Mouse (Mus musculus): ENCODE data around the gene Capzb. TPM values are rescaled to one million over a fixed set of nuclear protein-coding genes. Genes with fewer than 3 reads are reported as not detected.

The Capzb gene
- polyA plus RNA-seq, 1 experiment: 172 TPM

DNA sequence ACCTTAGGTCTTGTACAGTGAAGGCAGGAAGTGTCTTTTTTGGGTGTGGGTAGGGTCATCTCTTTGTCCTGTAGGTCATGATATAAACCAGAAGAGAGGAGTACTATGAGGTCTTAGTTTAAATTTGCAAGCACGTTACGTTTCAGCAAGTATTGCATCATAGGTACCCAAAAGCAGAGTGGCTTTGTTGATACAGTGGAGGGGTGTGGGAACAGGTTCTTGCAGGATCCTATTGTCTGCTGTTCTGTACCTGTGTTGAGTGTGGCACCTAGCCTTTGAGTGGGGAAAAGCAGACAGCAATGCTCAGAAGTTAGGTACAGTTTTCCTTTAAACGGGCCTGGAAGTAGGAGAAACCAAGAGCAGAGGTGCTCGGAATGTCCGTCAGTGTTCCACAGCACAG lies 36.6 kb downstream of the Capzb start:
- no peak for DNase-seq
- TF ChIP-seq CTCF (IDR thresholded peaks at IDR 0.05; ENCODE audit: insufficient read depth, low read length): no peak
- no peak for TF ChIP-seq POLR2A (IDR thresholded peaks at IDR 0.05; ENCODE audit: borderline replicate concordance, extremely low read depth, low read depth, low read length)
- WGBS: 54% methylated on average over 5 of the region's 5 CpGs
- no peak overlapping the region for H3K4me3 ChIP-seq (replicated peaks; ENCODE audit: extremely low read depth, low read depth, low read length)
- peaks cover 44% of the 10 kb centered on the region for H3K4me1 ChIP-seq (ENCODE audit: control insufficient read depth, insufficient read depth, low read length)

DNA sequence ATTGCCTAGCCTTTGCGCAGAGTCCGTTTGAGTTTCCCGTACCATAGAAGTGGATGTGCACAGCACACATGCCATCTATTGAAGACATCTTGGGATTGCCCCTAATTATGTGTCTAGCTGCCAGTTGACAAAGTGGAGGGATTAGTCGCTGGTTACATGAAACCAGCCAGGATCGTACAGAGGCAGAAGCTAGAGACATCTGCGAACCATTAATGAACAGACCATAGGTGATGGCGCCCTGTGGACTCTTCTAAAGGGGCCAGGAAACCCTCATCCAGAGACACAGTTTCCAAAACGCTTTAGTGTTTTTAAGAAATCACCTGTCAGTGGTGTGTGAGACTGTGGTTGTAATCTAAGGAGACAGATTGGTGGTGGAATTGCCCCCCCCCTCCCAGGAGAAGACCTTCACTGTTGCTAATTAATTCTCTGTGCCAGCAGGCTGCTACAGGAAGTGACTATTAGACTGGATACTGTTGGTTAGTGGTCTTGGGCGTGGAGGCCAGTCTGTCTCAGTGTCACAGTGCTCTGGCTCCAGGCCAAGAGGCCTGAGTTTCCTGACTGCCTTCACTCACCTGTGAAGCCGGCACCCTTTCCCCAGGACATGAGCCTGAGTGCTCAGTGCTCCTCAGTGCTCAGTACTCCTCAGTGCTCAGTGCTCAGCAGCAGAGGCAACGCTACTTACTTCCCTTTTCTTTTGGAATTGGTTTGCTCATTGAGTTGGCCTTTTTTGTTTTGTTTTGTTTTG lies 37.8 kb downstream of the Capzb start:
- 55% methylated on average over 11 of the region's 11 CpGs for WGBS
- Histone ChIP-seq H3K4me1 (ENCODE audit: control insufficient read depth, insufficient read depth, low read length) (peaks cover 44% of the 10 kb centered on the region), H3K4me3 (replicated peaks; ENCODE audit: extremely low read depth, low read depth, low read length) (no peak overlapping the region)
- no peak for DNase-seq
- TF ChIP-seq CTCF (IDR thresholded peaks at IDR 0.05; ENCODE audit: insufficient read depth, low read length): no peak
- TF ChIP-seq POLR2A (IDR thresholded peaks at IDR 0.05; ENCODE audit: borderline replicate concordance, extremely low read depth, low read depth, low read length): no peak

DNA sequence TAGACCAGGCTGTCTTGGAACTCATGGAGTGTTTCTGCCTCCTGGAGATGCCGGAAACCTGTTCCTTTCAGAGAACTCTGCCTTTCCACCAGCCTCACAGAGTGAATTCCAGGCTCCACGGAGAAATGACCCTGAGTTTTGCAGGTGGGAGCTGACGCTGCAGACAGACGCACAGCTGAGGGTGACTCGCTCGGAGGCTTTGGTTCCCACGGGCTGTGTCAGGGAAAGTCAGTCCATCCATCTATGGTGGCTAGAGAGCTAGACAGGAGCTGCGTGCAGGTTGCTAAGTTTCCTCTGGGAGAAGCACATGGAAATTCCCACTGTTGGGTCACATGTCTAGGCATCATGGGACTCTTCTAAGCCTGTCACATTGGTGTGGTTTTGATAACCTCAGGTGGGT lies 38.5 kb downstream of the Capzb start:
- TF ChIP-seq CTCF (IDR thresholded peaks at IDR 0.05; ENCODE audit: insufficient read depth, low read length) (no peak), POLR2A (IDR thresholded peaks at IDR 0.05; ENCODE audit: borderline replicate concordance, extremely low read depth, low read depth, low read length) (no peak)
- H3K4me1 ChIP-seq (ENCODE audit: control insufficient read depth, insufficient read depth, low read length): peaks cover 44% of the 10 kb centered on the region
- 62% methylated on average over 8 of the region's 8 CpGs for whole genome bisulfite sequencing
- H3K4me3 ChIP-seq (replicated peaks; ENCODE audit: extremely low read depth, low read depth, low read length): no peak overlapping the region
- no peak for DNase-seq

- no peak for DNase-seq
- TF ChIP-seq CTCF (IDR thresholded peaks at IDR 0.05; ENCODE audit: insufficient read depth, low read length) (peak; percentile 68), POLR2A (IDR thresholded peaks at IDR 0.05; ENCODE audit: borderline replicate concordance, extremely low read depth, low read depth, low read length) (no peak)
- Histone ChIP-seq H3K4me1 (ENCODE audit: control insufficient read depth, insufficient read depth, low read length) (peaks cover 37% of the 10 kb centered on the region), H3K4me3 (replicated peaks; ENCODE audit: extremely low read depth, low read depth, low read length) (no peak overlapping the region)
- whole genome bisulfite sequencing: 31% methylated on average over 6 of the region's 6 CpGs
Observed at GRCm38 (mm10) chr4:139232479-139233145, 39.9 kb downstream of the Capzb start.

- TF ChIP-seq CTCF (IDR thresholded peaks at IDR 0.05; ENCODE audit: insufficient read depth, low read length) (no peak), POLR2A (IDR thresholded peaks at IDR 0.05; ENCODE audit: borderline replicate concordance, extremely low read depth, low read depth, low read length) (no peak)
- WGBS: 60% methylated on average over 7 of the region's 7 CpGs
- DNase-seq: no peak
- Histone ChIP-seq H3K4me1 (ENCODE audit: control insufficient read depth, insufficient read depth, low read length) (peaks cover 41% of the 10 kb centered on the region), H3K4me3 (replicated peaks; ENCODE audit: extremely low read depth, low read depth, low read length) (no peak overlapping the region)
Observed at GRCm38 (mm10) chr4:139233146-139233495, 40.4 kb downstream of the Capzb start.

DNA sequence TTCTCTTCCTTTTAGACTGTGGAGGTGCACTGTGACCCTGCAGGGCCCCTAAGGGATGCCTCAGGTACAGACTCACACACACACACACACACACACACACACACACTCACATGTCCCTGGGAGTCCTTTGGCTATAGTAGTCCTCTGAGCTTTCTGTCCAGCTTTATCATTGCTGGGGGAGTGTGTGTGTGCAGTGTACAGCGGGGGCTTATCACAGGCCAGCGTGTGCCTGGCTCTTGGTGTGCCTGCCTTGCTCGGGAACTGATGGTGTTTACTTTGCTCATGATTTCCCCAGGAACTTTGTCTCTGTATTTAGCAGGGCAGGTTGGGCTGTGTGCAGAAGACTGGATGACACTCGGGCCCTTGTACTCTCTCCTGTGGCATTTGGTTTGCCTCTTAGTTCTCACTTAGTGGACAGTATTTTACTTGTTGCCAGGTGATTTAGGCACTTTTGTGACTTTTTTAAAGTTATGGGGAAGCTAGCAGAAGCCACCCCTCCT lies 41.1 kb downstream of the Capzb start:
- H3K4me3 ChIP-seq (replicated peaks; ENCODE audit: extremely low read depth, low read depth, low read length): no peak overlapping the region
- 47% methylated on average over 4 of the region's 4 CpGs for WGBS
- peaks cover 47% of the 10 kb centered on the region for H3K4me1 ChIP-seq (ENCODE audit: control insufficient read depth, insufficient read depth, low read length)
- no peak for DNase-seq
- TF ChIP-seq POLR2A (IDR thresholded peaks at IDR 0.05; ENCODE audit: borderline replicate concordance, extremely low read depth, low read depth, low read length): no peak
- no peak for TF ChIP-seq CTCF (IDR thresholded peaks at IDR 0.05; ENCODE audit: insufficient read depth, low read length)

GRCm38 (mm10) chr4:139234261-139234660 lies 41.6 kb downstream of the Capzb start:
- no peak for TF ChIP-seq CTCF (IDR thresholded peaks at IDR 0.05; ENCODE audit: insufficient read depth, low read length)
- no peak for TF ChIP-seq POLR2A (IDR thresholded peaks at IDR 0.05; ENCODE audit: borderline replicate concordance, extremely low read depth, low read depth, low read length)
- WGBS: 65% methylated on average over 4 of the region's 4 CpGs

GRCm38 (mm10) chr4:139235556-139235955 lies 42.9 kb downstream of the Capzb start:
- 82% methylated on average over 7 of the region's 7 CpGs for WGBS
- DNase-seq: no peak
- Histone ChIP-seq H3K4me3 (replicated peaks; ENCODE audit: extremely low read depth, low read depth, low read length) (no peak overlapping the region), H3K4me1 (ENCODE audit: control insufficient read depth, insufficient read depth, low read length) (peaks cover 42% of the 10 kb centered on the region)
- TF ChIP-seq POLR2A (IDR thresholded peaks at IDR 0.05; ENCODE audit: borderline replicate concordance, extremely low read depth, low read depth, low read length) (no peak), CTCF (IDR thresholded peaks at IDR 0.05; ENCODE audit: insufficient read depth, low read length) (no peak)

More at GRCm38 (mm10) chr4:139234261-139234660, 41.6 kb downstream of the Capzb start:
- H3K4me1 ChIP-seq (ENCODE audit: control insufficient read depth, insufficient read depth, low read length): peaks cover 45% of the 10 kb centered on the region
- DNase-seq: no peak
- H3K4me3 ChIP-seq (replicated peaks; ENCODE audit: extremely low read depth, low read depth, low read length): no peak overlapping the region

GRCm38 (mm10) chr4:139238612-139239011 lies 45.9 kb downstream of the Capzb start:
- Histone ChIP-seq H3K4me1 (ENCODE audit: control insufficient read depth, insufficient read depth, low read length) (peaks cover 15% of the 10 kb centered on the region), H3K4me3 (replicated peaks; ENCODE audit: extremely low read depth, low read depth, low read length) (no peak overlapping the region)
- no peak for TF ChIP-seq CTCF (IDR thresholded peaks at IDR 0.05; ENCODE audit: insufficient read depth, low read length)
- TF ChIP-seq POLR2A (IDR thresholded peaks at IDR 0.05; ENCODE audit: borderline replicate concordance, extremely low read depth, low read depth, low read length): no peak
- no peak for DNase-seq
- 57% methylated on average over 16 of the region's 16 CpGs for WGBS

All from lung, adult 2 months (tissue).